Mouse (Mus musculus) lung, postnatal 0 days (tissue): ENCODE results near the gene Pdcd5. TPM values are rescaled to one million over a fixed set of nuclear protein-coding genes. Genes with fewer than 3 reads are reported as not detected.

Experiments used
- ATAC-seq: fragments of 200-750 bp; cut with Nextera tagmentation; 2 replicates; pipeline ENCODE4 v1.8.0; 2017; ENCODE audit warnings: moderate library complexity
- DNase-seq: peaks from one replicate; pipeline ENCODE4 v3.0.0-alpha.2; 2016; ENCODE audit warnings: low spot score
- H3K27ac ChIP-seq: fragments of 300-500 bp; sonication (generic); 2 replicates; pipeline ENCODE4 v1.5.1; 2014; ENCODE audit warnings: antibody characterized with exemption, mild to moderate bottlenecking, low read length, mixed read lengths
- H3K27me3 ChIP-seq: fragments of 300-500 bp; sonication (generic); replicated peaks from 2 replicates; pipeline ENCODE4 v1.6.1; 2014; ENCODE audit warnings: low read length, mixed read lengths; ENCODE audit not compliant: insufficient read depth
- H3K36me3 ChIP-seq: fragments of 300-500 bp; sonication (generic); 2 replicates; pipeline ENCODE4 v1.6.1; 2014; ENCODE audit warnings: low read length, mixed read lengths; ENCODE audit not compliant: insufficient read depth
- H3K4me1 ChIP-seq: fragments of 300-500 bp; sonication (generic); 2 replicates; pipeline ENCODE4 v1.6.1; 2014; ENCODE audit warnings: antibody characterized with exemption, low read depth, low read length, mixed read lengths; ENCODE audit not compliant: insufficient read depth
- H3K4me2 ChIP-seq: fragments of 300-500 bp; sonication (generic); replicated peaks from 2 replicates; pipeline ENCODE4 v1.6.1; 2014; ENCODE audit warnings: low read depth, mild to moderate bottlenecking, low read length, moderate library complexity, mixed read lengths
- H3K4me3 ChIP-seq: fragments of 300-500 bp; sonication (generic); 2 replicates; pipeline ENCODE4 v1.5.1; 2014; ENCODE audit warnings: low read depth, low read length
- H3K9ac ChIP-seq: fragments of 300-500 bp; sonication (generic); replicated peaks from 2 replicates; pipeline ENCODE4 v1.6.1; 2014; ENCODE audit warnings: low read depth, mild to moderate bottlenecking
- H3K9me3 ChIP-seq: fragments of 300-500 bp; sonication (generic); 2 replicates; pipeline ENCODE4 v1.6.1; 2016; ENCODE audit warnings: low read length, mixed read lengths
- CTCF ChIP-seq: IDR thresholded peaks from 2 replicates; pipeline ENCODE4 v1.5.1; 2016; ENCODE audit warnings: antibody characterized with exemption, mild to moderate bottlenecking
- EP300 ChIP-seq: IDR thresholded peaks from 2 replicates; pipeline ENCODE4 v1.6.1; 2016; ENCODE audit warnings: antibody characterized with exemption, mild to moderate bottlenecking, control low read depth
- WGBS: fragments of 180-500 bp; shearing (Covaris S2); extraction: QIAGEN DNeasy Blood & Tissue Kit; methylation state at CpG from one replicate; pipeline ENCODE4 v1.1.7; 2014; 5-methylcytosine and 5-hydroxymethylcytosine counted together
- polyA plus RNA-seq: library from polyadenylated mRNA; unstranded; fragments of >200 nt; fragmentation: Nextera tagmentation; extraction: Ambion mirVana; gene quantifications from 2 replicates; pipeline ENCODE4 v1.2.1, GENCODE M21; 2015

Pdcd5 gene
- polyA plus RNA-seq, 1 experiment from 2014 or later: 169 TPM

DNA sequence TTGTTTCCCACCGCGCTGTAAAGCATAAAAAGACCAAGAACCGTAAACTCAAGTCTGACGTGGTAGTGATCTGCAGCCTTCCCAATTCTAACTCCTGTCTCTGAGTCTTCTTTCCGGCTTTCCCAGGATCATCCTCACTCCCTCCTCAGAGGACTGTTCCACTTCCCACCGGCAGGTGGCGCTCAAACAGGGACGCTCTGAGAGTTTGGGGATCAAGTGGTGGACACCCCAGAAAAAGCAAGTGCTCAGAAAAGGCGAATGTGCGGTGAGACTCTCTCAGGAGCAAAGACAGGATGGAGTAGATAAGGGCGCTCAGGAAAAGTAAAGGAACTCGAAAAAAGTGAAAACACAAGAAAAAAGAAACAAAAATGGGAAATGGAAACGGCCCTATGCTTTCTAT, 39.4 kb upstream of the Pdcd5 start:
- 27% methylated on average over 13 of the region's 13 CpGs for WGBS
- no peak overlapping the region for H3K27ac ChIP-seq
- H3K9ac ChIP-seq: no peak overlapping the region
- DNase-seq: peak; percentile 58
- peak overlapping the region; percentile 41 for H3K4me2 ChIP-seq
- no peaks in the 10 kb centered on the region for H3K27me3 ChIP-seq
- TF ChIP-seq EP300 (no peak), CTCF (peak; percentile 93)
- no peaks in the 10 kb centered on the region for H3K9me3 ChIP-seq
- H3K4me1 ChIP-seq: no peaks in the 10 kb centered on the region
- H3K36me3 ChIP-seq: no peaks in the 10 kb centered on the region
- peak; percentile 62 for ATAC-seq
- 0 out of 2 replicates have a peak overlapping the region, but pooled peaks have one; percentile 1 for H3K4me3 ChIP-seq

DNA sequence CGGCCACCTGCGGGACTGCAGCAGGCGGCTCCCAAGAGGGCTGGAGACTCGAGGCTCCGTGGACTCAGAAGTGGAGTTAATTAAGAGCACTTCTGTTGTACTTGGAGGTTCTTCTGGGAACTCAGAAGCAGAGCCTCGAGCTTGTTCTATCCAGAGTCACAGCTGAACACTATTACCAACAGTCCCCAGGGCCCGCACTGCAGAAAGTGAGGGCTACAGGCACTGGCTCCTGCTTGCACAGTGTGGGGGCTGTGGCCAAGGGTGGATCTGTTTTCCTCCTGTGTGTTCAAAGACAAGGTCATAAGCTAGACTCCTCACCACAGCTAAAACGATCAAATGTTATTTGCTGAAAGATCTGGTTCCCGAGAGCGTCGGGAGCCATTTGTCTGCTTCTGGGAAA, 38.9 kb upstream of the Pdcd5 start:
- Histone ChIP-seq H3K27ac (no peak overlapping the region), H3K4me1 (no peaks in the 10 kb centered on the region), H3K4me2 (peak overlapping the region; percentile 41), H3K27me3 (no peaks in the 10 kb centered on the region), H3K36me3 (no peaks in the 10 kb centered on the region), H3K9me3 (no peaks in the 10 kb centered on the region), H3K9ac (no peak overlapping the region), H3K4me3 (no peak overlapping the region)
- whole genome bisulfite sequencing: 52% methylated on average over 11 of the region's 11 CpGs
- DNase-seq (peak; percentile 46), ATAC-seq (peak; percentile 57)
- TF ChIP-seq CTCF: no peak
- no peak for TF ChIP-seq EP300

DNA sequence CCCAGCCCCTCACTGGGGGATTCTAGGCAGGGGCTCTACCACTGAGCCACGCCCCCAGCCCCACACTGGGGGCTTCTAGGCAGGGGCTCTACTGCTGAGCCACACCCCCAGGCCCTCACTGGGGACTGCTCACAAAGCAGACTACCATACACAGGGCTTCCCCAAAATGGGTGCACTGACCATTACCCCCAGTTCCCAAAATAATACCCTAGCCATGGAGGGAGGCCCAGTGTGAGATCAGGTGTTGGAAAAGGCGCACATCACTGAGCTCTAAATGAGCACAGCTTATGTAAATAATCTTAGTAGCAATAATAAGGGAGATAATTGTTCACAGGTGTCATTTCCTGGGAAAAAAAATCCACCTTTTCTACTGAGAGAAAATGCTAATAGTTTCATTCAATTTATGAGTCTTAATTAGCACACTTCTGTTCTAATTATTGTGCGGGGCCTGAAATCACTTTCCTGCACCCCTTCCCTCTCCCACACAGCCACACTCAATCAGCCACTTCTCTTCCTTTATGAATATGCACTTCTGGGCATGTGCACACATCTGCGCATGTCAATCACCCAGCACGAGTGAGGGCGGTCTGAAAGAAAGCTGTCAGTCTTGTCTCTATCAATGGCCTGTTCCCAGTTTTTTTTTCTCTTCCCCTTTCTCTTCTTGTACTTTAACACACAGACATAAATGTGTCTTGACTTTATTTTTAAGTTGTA, 36.2 kb upstream of the Pdcd5 start:
- WGBS: 78% methylated on average over 6 of the region's 6 CpGs
- TF ChIP-seq EP300 (no peak), CTCF (no peak)
- Histone ChIP-seq H3K36me3 (no peaks in the 10 kb centered on the region), H3K4me3 (no peak overlapping the region), H3K9ac (no peak overlapping the region), H3K27me3 (no peaks in the 10 kb centered on the region), H3K27ac (no peak overlapping the region), H3K9me3 (no peaks in the 10 kb centered on the region), H3K4me2 (no peak overlapping the region), H3K4me1 (no peaks in the 10 kb centered on the region)
- DNase-seq (no peak), ATAC-seq (no peak)

DNA sequence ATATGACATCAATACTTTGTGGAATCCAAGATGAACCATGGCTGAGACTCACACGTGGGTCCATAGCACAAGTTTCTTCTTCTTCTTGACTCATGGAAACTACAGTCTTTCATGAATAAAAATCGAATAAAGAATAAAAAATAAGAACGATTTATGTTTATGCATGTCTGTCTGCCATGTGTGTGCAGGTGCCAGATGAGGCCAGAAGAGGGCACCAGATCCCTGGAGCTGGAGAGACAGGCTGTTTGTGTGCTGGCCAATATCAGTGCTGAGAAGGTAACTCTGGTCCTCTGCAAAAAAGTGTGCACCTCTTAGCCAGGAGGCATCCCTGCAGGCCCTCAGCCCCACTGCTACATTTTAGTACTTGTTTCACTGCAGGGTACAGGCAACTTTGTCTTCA, 34.2 kb upstream of the Pdcd5 start:
- Histone ChIP-seq H3K4me2 (no peak overlapping the region), H3K4me1 (no peaks in the 10 kb centered on the region), H3K27ac (no peak overlapping the region), H3K4me3 (no peak overlapping the region), H3K27me3 (no peaks in the 10 kb centered on the region), H3K36me3 (no peaks in the 10 kb centered on the region), H3K9me3 (no peaks in the 10 kb centered on the region), H3K9ac (no peak overlapping the region)
- TF ChIP-seq EP300: no peak
- TF ChIP-seq CTCF: peak; percentile 47
- DNase-seq (no peak), ATAC-seq (no peak)
- 78% methylated on average over 3 of the region's 3 CpGs for WGBS

- WGBS: 71% methylated on average over 4 of the region's 4 CpGs
- ATAC-seq: no peak
- H3K9ac ChIP-seq: no peak overlapping the region
Observed at GRCm38 (mm10) chr7:35678976-35679375, 31.7 kb upstream of the Pdcd5 start.

DNA sequence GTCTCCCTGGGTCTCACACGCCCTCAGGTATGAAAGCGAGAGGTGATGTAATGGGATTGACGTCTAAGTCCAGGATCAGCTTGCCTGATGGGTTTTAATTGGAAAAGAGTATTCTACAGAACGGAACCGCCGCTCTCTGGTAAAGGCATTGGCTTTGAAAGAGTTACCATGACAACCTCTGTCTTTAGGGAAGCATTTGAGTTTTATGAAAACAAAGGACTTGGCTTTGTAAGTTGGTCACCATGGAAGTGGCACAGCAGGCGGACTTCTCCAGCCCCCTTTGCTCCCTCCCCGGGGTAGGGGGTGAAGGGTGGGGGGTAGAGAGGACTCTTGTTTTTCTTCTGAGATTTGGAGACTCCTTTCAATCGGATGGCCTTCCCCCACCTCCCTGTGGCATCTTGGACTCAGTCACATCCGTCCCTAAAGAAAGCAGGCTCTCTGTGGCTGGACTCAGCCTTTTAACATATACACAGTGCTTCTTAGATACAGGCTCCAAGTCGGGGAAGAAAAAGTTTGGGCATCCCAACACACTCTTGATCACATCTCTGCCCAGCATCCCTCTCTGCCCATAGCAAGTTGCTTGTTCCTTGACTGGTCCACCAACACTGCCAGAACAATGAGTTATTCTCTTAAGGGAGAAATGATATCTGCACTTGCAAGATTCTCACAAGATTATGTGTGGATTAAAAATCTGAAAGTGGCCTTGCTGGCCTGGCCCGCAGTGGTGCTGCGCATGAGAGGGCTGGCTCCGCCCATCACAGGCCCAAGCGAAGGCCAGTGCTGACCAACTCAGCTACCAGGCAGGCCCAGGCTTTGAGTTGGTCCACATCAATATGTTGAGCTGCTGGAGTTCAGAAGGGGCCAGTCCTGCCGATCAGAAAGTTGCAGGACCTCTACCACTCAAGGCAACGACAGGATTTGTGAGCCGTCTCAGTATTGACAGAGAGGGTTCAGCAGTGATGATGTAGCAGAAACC, 21.0 kb upstream of the Pdcd5 start:
- WGBS: 53% methylated on average over 18 of the region's 18 CpGs
- DNase-seq (no peak), ATAC-seq (no peak)
- H3K27me3 ChIP-seq: no peaks in the 10 kb centered on the region
- no peaks in the 10 kb centered on the region for H3K4me1 ChIP-seq
- no peak overlapping the region for H3K27ac ChIP-seq
- TF ChIP-seq CTCF: no peak
- TF ChIP-seq EP300: no peak
- H3K9ac ChIP-seq: no peak overlapping the region
- no peak overlapping the region for H3K4me3 ChIP-seq
- H3K36me3 ChIP-seq: no peaks in the 10 kb centered on the region
- no peak overlapping the region for H3K4me2 ChIP-seq
- H3K9me3 ChIP-seq: no peaks in the 10 kb centered on the region

More at GRCm38 (mm10) chr7:35678976-35679375, 31.7 kb upstream of the Pdcd5 start:
- no peak overlapping the region for H3K4me3 ChIP-seq
- no peak for DNase-seq
- no peaks in the 10 kb centered on the region for H3K36me3 ChIP-seq
- no peaks in the 10 kb centered on the region for H3K9me3 ChIP-seq
- H3K27me3 ChIP-seq: no peaks in the 10 kb centered on the region
- no peaks in the 10 kb centered on the region for H3K4me1 ChIP-seq
- no peak overlapping the region for H3K27ac ChIP-seq
- no peak overlapping the region for H3K4me2 ChIP-seq
- TF ChIP-seq CTCF (no peak), EP300 (no peak)
